Mouse (Mus musculus): ENCODE results near the gene Mgrn1. TPM values are rescaled to one million over a fixed set of nuclear protein-coding genes. Genes with fewer than 3 reads are reported as not detected.

Mgrn1 gene
- polyA plus RNA-seq, 1 experiment from 2014 or later, result 125 TPM

DNA sequence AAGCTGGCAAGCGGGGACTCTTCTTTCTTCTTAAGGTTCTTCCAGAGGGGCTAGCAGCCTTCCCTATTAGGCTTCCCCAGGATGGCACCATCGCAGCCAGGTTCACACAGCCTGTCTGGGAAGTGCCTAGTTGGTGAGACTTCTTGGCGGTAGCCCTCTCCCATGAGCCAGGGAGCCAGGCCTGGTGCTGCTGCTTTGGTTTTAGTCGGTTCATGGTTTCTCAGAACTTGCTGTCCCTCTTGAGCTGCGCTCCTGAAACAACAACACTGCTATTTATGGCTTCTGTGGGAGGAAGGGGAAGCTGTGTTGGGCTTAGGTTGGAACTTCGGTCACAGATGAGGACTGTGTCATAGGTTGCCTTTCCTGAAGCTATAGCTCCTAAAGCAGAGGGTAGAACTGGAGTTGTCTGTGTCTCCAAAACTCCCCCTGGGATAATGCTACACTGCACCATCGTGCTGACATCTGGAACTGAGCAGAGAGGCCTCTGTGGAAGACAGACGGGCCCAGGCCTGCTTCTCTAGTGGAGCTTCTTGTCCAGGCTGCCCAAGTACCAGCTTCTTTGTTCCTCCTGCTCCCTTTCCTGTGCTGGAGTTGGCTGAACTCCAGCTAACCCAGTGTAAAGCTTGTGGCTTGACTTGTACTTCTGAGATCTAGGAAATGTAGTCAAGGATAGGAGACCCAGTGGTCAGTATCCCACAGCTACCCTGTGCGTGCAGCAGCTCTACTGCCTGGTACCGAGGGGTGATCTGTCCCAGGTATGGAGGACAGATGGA is 50.1 kb downstream of the Mgrn1 start:
- Histone ChIP-seq H3K36me3 (peaks cover 73% of the 10 kb centered on the region), H3K4me2 (no peak overlapping the region), H3K9me3 (replicated peaks) (no peaks in the 10 kb centered on the region), H3K27me3 (replicated peaks) (no peaks in the 10 kb centered on the region), H3K4me3 (replicated peaks) (no peak overlapping the region), H3K27ac (replicated peaks) (0 out of 2 replicates have a peak overlapping the region, but pooled peaks have one; percentile 9), H3K9ac (replicated peaks) (no peak overlapping the region), H3K4me1 (peaks cover 29% of the 10 kb centered on the region)
- 82% methylated on average over 10 of the region's 10 CpGs for WGBS
- no peak for ATAC-seq (ENCODE audit: low FRiP score)

DNA sequence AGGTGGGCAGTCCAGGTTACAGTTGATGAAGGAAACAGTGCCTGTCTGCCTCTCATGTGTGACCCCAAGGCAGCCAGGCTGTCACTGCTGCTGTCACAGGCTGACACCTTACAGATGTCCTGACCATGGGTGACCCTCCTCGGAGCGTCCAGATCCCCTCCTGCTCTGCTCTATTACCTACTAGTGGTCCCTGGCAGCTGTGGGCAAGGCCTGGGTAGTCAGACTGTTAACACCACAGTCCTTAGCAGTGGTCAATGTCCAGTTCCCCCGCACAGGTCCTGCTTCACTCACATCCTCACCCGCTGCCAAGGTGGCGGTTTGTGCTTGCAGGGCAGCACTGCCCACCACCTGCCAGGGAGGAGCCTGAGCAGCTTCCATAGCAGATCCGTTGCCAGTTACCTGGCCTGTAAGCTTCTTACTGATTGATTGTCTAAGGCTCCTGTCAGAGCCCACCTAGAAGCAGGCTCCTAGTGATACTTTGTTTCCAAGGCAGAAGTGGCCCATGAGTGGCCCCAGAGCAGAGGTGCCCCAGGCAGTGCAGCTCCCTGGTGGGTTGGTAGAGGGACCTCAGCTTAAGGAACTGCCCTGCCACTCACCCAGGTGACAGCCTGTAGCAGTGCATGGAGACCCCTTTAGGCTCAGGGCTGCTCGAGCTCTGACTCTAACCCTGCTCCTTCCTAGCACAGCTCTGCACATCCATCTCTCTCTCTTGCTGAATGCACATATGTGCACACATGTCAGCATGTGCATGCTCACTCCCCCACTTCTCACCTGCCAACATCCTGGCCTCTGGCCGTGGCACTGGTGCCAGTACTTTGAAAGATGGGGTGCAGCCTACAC is 51.5 kb downstream of the Mgrn1 start:
- Histone ChIP-seq H3K27ac (replicated peaks) (no peak overlapping the region), H3K27me3 (replicated peaks) (no peaks in the 10 kb centered on the region), H3K4me2 (no peak overlapping the region), H3K9me3 (replicated peaks) (no peaks in the 10 kb centered on the region), H3K9ac (replicated peaks) (no peak overlapping the region), H3K4me3 (replicated peaks) (no peak overlapping the region), H3K36me3 (peaks cover 73% of the 10 kb centered on the region), H3K4me1 (peaks cover 32% of the 10 kb centered on the region)
- WGBS, result 93% methylated on average over 8 of the region's 8 CpGs
- ATAC-seq (ENCODE audit: low FRiP score), result no peak

GRCm38 (mm10) chr16:4938461-4938860 is 52.4 kb downstream of the Mgrn1 start, which contains the start of gene Nudt16l1:
Gene Nudt16l1, plus strand, starts transcription at chr16:4938761.
- H3K4me2 ChIP-seq, result peak within 1 kb of the TSS; percentile 80
- H3K36me3 ChIP-seq, result peaks cover 73% of the 10 kb centered on the region
- WGBS, result 3% methylated on average over 2 of the region's 2 CpGs
- no peaks in the 10 kb centered on the region for H3K27me3 ChIP-seq (replicated peaks)
- H3K4me3 ChIP-seq (replicated peaks), result peak within 1 kb of the TSS; percentile 75
- H3K9ac ChIP-seq (replicated peaks), result peak within 1 kb of the TSS; percentile 99
- ATAC-seq (ENCODE audit: low FRiP score), result no peak
- H3K4me1 ChIP-seq, result peaks cover 32% of the 10 kb centered on the region
- no peaks in the 10 kb centered on the region for H3K9me3 ChIP-seq (replicated peaks)
- H3K27ac ChIP-seq (replicated peaks), result peak within 1 kb of the TSS; percentile 88

GRCm38 (mm10) chr16:4938989-4939388 is 52.9 kb downstream of the Mgrn1 start:
- Histone ChIP-seq H3K27me3 (replicated peaks) (no peaks in the 10 kb centered on the region), H3K36me3 (peaks cover 73% of the 10 kb centered on the region)

DNA sequence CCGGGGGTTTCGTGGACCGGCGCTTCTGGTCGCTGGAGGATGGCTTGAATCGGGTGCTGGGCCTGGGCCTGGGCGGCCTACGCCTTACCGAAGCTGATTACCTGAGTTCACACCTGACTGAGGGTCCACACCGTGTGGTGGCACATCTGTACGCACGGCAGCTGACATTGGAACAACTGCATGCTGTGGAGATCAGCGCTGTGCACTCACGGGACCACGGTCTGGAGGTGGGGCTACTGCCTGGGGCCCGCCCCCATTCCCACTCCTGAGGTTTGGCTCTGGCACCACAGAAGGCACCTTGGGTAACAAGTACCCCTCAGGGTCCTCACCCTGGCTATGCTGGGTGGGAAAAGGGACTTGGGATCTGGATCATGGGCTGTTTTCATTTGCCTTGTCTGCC is 53.4 kb downstream of the Mgrn1 start:
- H3K4me3 ChIP-seq (replicated peaks), result peak overlapping the region; percentile 75
- peak overlapping the region; percentile 80 for H3K4me2 ChIP-seq
- peak; percentile 80 for ATAC-seq (ENCODE audit: low FRiP score)
- no peaks in the 10 kb centered on the region for H3K27me3 ChIP-seq (replicated peaks)
- H3K27ac ChIP-seq (replicated peaks), result peak overlapping the region; percentile 88
- peaks cover 71% of the 10 kb centered on the region for H3K36me3 ChIP-seq
- WGBS, result 3% methylated on average over 16 of the region's 16 CpGs
- H3K9ac ChIP-seq (replicated peaks), result peak overlapping the region; percentile 99
- no peaks in the 10 kb centered on the region for H3K9me3 ChIP-seq (replicated peaks)
- peaks cover 32% of the 10 kb centered on the region for H3K4me1 ChIP-seq

More at GRCm38 (mm10) chr16:4938989-4939388, 52.9 kb downstream of the Mgrn1 start:
- peak; percentile 96 for ATAC-seq (ENCODE audit: low FRiP score)
- 0% methylated on average over 28 of the region's 28 CpGs for WGBS
- Histone ChIP-seq H3K9ac (replicated peaks) (peak overlapping the region; percentile 99), H3K4me3 (replicated peaks) (peak overlapping the region; percentile 75), H3K4me2 (peak overlapping the region; percentile 80), H3K9me3 (replicated peaks) (no peaks in the 10 kb centered on the region), H3K27ac (replicated peaks) (peak overlapping the region; percentile 88), H3K4me1 (peaks cover 32% of the 10 kb centered on the region)

GRCm38 (mm10) chr16:4940311-4940850 is 54.3 kb downstream of the Mgrn1 start:
- peak overlapping the region; percentile 75 for H3K4me3 ChIP-seq (replicated peaks)
- H3K4me1 ChIP-seq, result peaks cover 32% of the 10 kb centered on the region
- H3K9me3 ChIP-seq (replicated peaks), result no peaks in the 10 kb centered on the region
- 94% methylated on average over 10 of the region's 10 CpGs for WGBS
- no peaks in the 10 kb centered on the region for H3K27me3 ChIP-seq (replicated peaks)
- peaks cover 72% of the 10 kb centered on the region for H3K36me3 ChIP-seq
- peak overlapping the region; percentile 80 for H3K4me2 ChIP-seq
- H3K9ac ChIP-seq (replicated peaks), result peak overlapping the region; percentile 99; the same call in 1 of the 2 replicates
- ATAC-seq (ENCODE audit: low FRiP score), result no peak
- H3K27ac ChIP-seq (replicated peaks), result peak overlapping the region; percentile 88; the same call in 1 of the 2 replicates

- H3K9me3 ChIP-seq (replicated peaks), result no peaks in the 10 kb centered on the region
- H3K27me3 ChIP-seq (replicated peaks), result no peaks in the 10 kb centered on the region
- no peak overlapping the region for H3K4me2 ChIP-seq
- H3K27ac ChIP-seq (replicated peaks), result no peak overlapping the region
- no peak for ATAC-seq (ENCODE audit: low FRiP score)
- peaks cover 72% of the 10 kb centered on the region for H3K36me3 ChIP-seq
- peaks cover 29% of the 10 kb centered on the region for H3K4me1 ChIP-seq
- H3K9ac ChIP-seq (replicated peaks), result 0 out of 2 replicates have a peak overlapping the region, but pooled peaks have one; percentile 99
- H3K4me3 ChIP-seq (replicated peaks), result no peak overlapping the region
Measured at GRCm38 (mm10) chr16:4941016-4941415, 55.0 kb downstream of the Mgrn1 start.

DNA sequence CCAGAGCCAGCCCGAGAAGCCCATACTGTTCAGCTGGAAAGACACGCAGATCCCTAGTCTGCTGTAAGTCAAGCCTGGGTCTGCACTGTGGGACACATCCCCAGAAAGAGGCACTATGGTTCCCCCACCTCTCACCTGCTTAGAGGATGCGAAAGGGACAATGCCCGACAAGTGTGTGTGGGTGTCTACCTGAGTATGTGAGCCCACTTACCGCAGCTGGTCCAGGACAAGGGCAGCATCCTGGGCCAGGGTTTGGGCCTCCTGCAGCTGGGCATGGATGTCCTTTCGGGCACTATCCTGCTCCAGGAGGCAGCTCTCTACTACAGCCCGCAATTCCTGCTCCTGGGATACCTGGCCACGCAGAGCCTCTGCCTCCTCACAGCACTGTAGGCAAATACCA is 56.8 kb downstream of the Mgrn1 start:
- H3K9me3 ChIP-seq (replicated peaks), result no peaks in the 10 kb centered on the region
- no peak overlapping the region for H3K9ac ChIP-seq (replicated peaks)
- ATAC-seq (ENCODE audit: low FRiP score), result no peak
- no peak overlapping the region for H3K27ac ChIP-seq (replicated peaks)
- H3K27me3 ChIP-seq (replicated peaks), result no peaks in the 10 kb centered on the region
- H3K4me1 ChIP-seq, result peaks cover 27% of the 10 kb centered on the region
- H3K4me3 ChIP-seq (replicated peaks), result no peak overlapping the region
- H3K4me2 ChIP-seq, result no peak overlapping the region
- WGBS, result 94% methylated on average over 8 of the region's 8 CpGs
- peaks cover 72% of the 10 kb centered on the region for H3K36me3 ChIP-seq

- peaks cover 76% of the 10 kb centered on the region for H3K36me3 ChIP-seq
- 91% methylated on average over 3 of the region's 3 CpGs for WGBS
- no peak overlapping the region for H3K4me2 ChIP-seq
- no peak overlapping the region for H3K9ac ChIP-seq (replicated peaks)
- no peak overlapping the region for H3K27ac ChIP-seq (replicated peaks)
- no peaks in the 10 kb centered on the region for H3K9me3 ChIP-seq (replicated peaks)
- no peaks in the 10 kb centered on the region for H3K27me3 ChIP-seq (replicated peaks)
- H3K4me1 ChIP-seq, result peaks cover 24% of the 10 kb centered on the region
- no peak for ATAC-seq (ENCODE audit: low FRiP score)
- H3K4me3 ChIP-seq (replicated peaks), result no peak overlapping the region
Measured at GRCm38 (mm10) chr16:4943431-4943830, 57.4 kb downstream of the Mgrn1 start.

DNA sequence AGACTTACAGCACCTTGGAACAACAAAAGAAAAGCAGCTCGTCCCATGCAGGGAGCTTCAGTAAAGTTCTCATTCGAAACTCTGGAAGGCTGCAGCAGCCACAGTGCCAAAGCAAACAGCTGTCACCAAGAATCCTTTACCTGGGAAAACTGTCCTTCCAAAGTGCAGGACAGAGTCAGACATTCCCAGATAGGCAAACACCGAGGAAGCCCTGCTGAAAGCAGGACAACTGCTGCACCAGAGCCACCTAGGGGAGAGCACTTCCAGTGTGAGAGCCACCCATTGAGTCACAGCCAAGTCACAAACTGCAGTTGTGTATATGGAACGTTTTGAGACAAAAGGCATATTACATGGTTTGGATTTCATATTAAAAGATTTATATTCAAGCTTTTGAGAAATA is 59.4 kb downstream of the Mgrn1 start:
- H3K9me3 ChIP-seq (replicated peaks), result no peaks in the 10 kb centered on the region
- H3K36me3 ChIP-seq, result peaks cover 87% of the 10 kb centered on the region
- 81% methylated on average over 4 of the region's 4 CpGs for WGBS
- no peaks in the 10 kb centered on the region for H3K27me3 ChIP-seq (replicated peaks)
- H3K27ac ChIP-seq (replicated peaks), result no peak overlapping the region
- H3K4me2 ChIP-seq, result no peak overlapping the region
- no peak overlapping the region for H3K9ac ChIP-seq (replicated peaks)
- no peak overlapping the region for H3K4me3 ChIP-seq (replicated peaks)
- peaks cover 10% of the 10 kb centered on the region for H3K4me1 ChIP-seq
- ATAC-seq (ENCODE audit: low FRiP score), result no peak

DNA sequence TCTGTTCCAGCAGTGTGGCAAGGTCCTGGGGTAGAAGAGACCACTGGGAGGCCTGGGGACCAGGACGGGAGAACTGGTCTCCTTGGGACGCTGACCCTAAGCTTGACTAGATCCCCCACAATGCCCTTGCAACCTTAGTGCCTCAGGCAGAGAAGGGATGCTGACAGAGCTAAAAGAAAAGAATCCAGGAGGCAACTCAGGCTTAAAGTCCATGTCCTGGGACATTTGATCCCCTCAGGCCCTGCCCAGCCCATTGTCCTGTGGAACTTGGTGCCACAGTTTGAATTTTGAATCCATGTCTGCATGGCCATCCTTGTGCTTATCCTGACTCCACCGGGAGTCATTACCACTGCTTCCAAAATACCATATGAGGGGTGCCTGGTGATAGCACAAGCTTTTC is 60.1 kb downstream of the Mgrn1 start:
- Histone ChIP-seq H3K9ac (replicated peaks) (no peak overlapping the region), H3K27me3 (replicated peaks) (no peaks in the 10 kb centered on the region), H3K27ac (replicated peaks) (no peak overlapping the region), H3K4me3 (replicated peaks) (no peak overlapping the region), H3K4me2 (no peak overlapping the region), H3K36me3 (peaks cover 88% of the 10 kb centered on the region), H3K9me3 (replicated peaks) (no peaks in the 10 kb centered on the region), H3K4me1 (0 out of 2 replicates have a peak, but pooled peaks cover 3% of the 10 kb centered on the region)
- ATAC-seq (ENCODE audit: low FRiP score), result no peak
- 94% methylated on average over 3 of the region's 3 CpGs for WGBS
